Mouse (Mus musculus) CH12.LX (cell line): ENCODE results near the gene Arhgap25. TPM values are rescaled to one million over a fixed set of nuclear protein-coding genes. Genes with fewer than 3 reads are reported as not detected.

ENCODE experiments used
- DNase-seq: peaks from one replicate; pipeline ENCODE4 v3.0.0-alpha.2; 2013; ENCODE audit errors: extremely low read depth
- H3K27ac ChIP-seq: 2 replicates; pipeline ENCODE4 v1.5.1; 2012; ENCODE audit warnings: low read depth, mild to moderate bottlenecking, control low read depth, moderate library complexity; ENCODE audit not compliant: insufficient read depth
- H3K27me3 ChIP-seq: replicated peaks from 2 replicates; pipeline ENCODE3; 2012; ENCODE audit warnings: inconsistent platforms
- H3K36me3 ChIP-seq, 2 experiments: replicated peaks in 1 of 2; 2 replicates each; pipeline versions ENCODE3 to v1.6.1; 2012; ENCODE audit warnings: inconsistent platforms in 1 of 2, low read length in 1 of 2, mild to moderate bottlenecking in 1 of 2, mixed read lengths in 1 of 2, moderate library complexity in 1 of 2; ENCODE audit not compliant: control insufficient read depth in 1 of 2, insufficient read depth in 1 of 2
- H3K4me1 ChIP-seq, 2 experiments: 2 replicates each; pipeline ENCODE4 v1.6.1; 2012; ENCODE audit warnings: inconsistent platforms in 1 of 2, moderate library complexity in 1 of 2; ENCODE audit not compliant: insufficient read depth in 2 of 2, control insufficient read depth in 1 of 2
- H3K4me2 ChIP-seq: 2 replicates; pipeline ENCODE4 v1.6.1; 2012; ENCODE audit warnings: low read depth, mild to moderate bottlenecking, control low read depth; ENCODE audit not compliant: poor library complexity, insufficient read depth, severe bottlenecking
- H3K4me3 ChIP-seq, 3 experiments: fragments of 150-350 bp in 1 of 3; sonication (generic) in 1 of 3; replicated peaks in 1 of 3; 2 replicates each; pipeline versions ENCODE3 to v1.5.1; 2011 to 2012; ENCODE audit warnings: low read depth in 2 of 3, low read length in 2 of 3, mild to moderate bottlenecking in 2 of 3, moderate library complexity in 2 of 3, control low read depth in 1 of 3, improper control_type of control experiment in 1 of 3, inconsistent platforms in 1 of 3, mixed read lengths in 1 of 3; ENCODE audit not compliant: poor library complexity in 1 of 3
- H3K79me2 ChIP-seq: replicated peaks from 2 replicates; pipeline ENCODE4 v1.6.1; 2012; ENCODE audit warnings: mild to moderate bottlenecking, moderate library complexity; ENCODE audit not compliant: control insufficient read depth, poor library complexity, insufficient read depth, severe bottlenecking; ENCODE audit errors: extremely low read depth
- H3K9ac ChIP-seq: 2 replicates; pipeline ENCODE4 v1.6.1; 2012; ENCODE audit warnings: low read depth, mild to moderate bottlenecking, control low read depth, moderate library complexity; ENCODE audit not compliant: insufficient read depth
- H3K9me3 ChIP-seq: replicated peaks from 2 replicates; pipeline ENCODE3; 2012; ENCODE audit warnings: low read length, inconsistent platforms, mixed read lengths
- BHLHE40 ChIP-seq: IDR thresholded peaks from 2 replicates; pipeline ENCODE4 v1.6.1; 2011; ENCODE audit warnings: mild to moderate bottlenecking, low read depth, low read length, improper control_type of control experiment
- CHD1 ChIP-seq: IDR thresholded peaks from 2 replicates; pipeline ENCODE4 v1.6.1; 2012; ENCODE audit warnings: low read depth, low read length, improper control_type of control experiment, inconsistent platforms
- CHD2 ChIP-seq: IDR thresholded peaks from 2 replicates; pipeline ENCODE4 v1.6.1; 2011; ENCODE audit warnings: low read length, improper control_type of control experiment
- EP300 ChIP-seq: IDR thresholded peaks from 2 replicates; pipeline ENCODE4 v1.6.1; 2011; ENCODE audit warnings: low read length, improper control_type of control experiment
- ETS1 ChIP-seq: conservative IDR thresholded peaks from 2 replicates; pipeline ENCODE4 v1.6.1; 2012; ENCODE audit warnings: low read depth, mild to moderate bottlenecking, inconsistent platforms, low read length, improper control_type of control experiment, moderate library complexity
- HCFC1 ChIP-seq: IDR thresholded peaks from 2 replicates; pipeline ENCODE4 v1.6.1; 2012; ENCODE audit warnings: low read depth, mild to moderate bottlenecking, inconsistent platforms, low read length, improper control_type of control experiment
- JUN ChIP-seq: IDR thresholded peaks from 2 replicates; pipeline ENCODE4 v1.6.1; 2011; ENCODE audit warnings: low read depth, mild to moderate bottlenecking, low read length, improper control_type of control experiment, moderate library complexity; ENCODE audit not compliant: insufficient read depth
- JUND ChIP-seq: conservative IDR thresholded peaks from 2 replicates; pipeline ENCODE4 v1.6.1; 2011; ENCODE audit warnings: low read depth, low read length, improper control_type of control experiment
- KAT2A ChIP-seq: IDR thresholded peaks from 2 replicates; pipeline ENCODE4 v1.6.1; 2012; ENCODE audit warnings: low read length, improper control_type of control experiment, inconsistent platforms; ENCODE audit not compliant: insufficient replicate concordance
- MAX ChIP-seq: IDR thresholded peaks from 2 replicates; pipeline ENCODE4 v1.6.1; 2011; ENCODE audit warnings: low read length, improper control_type of control experiment
- MAZ ChIP-seq: IDR thresholded peaks from 2 replicates; pipeline ENCODE4 v1.6.1; 2012; ENCODE audit warnings: low read depth, mild to moderate bottlenecking, inconsistent platforms, low read length, improper control_type of control experiment, moderate library complexity
- MEF2A ChIP-seq: IDR thresholded peaks from 2 replicates; pipeline ENCODE4 v1.6.1; 2014; ENCODE audit warnings: low read depth, mild to moderate bottlenecking, inconsistent platforms, low read length, improper control_type of control experiment, borderline replicate concordance
- MXI1 ChIP-seq: IDR thresholded peaks from 2 replicates; pipeline ENCODE4 v1.6.1; 2011; ENCODE audit warnings: mild to moderate bottlenecking, low read depth, low read length, improper control_type of control experiment
- MYC ChIP-seq: IDR thresholded peaks from 2 replicates; pipeline ENCODE4 v1.6.1; 2011; ENCODE audit warnings: low read depth, mild to moderate bottlenecking, improper control_type of control experiment, low read length
- NELFE ChIP-seq: IDR thresholded peaks from 2 replicates; pipeline ENCODE4 v1.6.1; 2011; ENCODE audit warnings: low read depth, low read length, improper control_type of control experiment
- NRF1 ChIP-seq: IDR thresholded peaks from 2 replicates; pipeline ENCODE4 v1.6.1; 2014; ENCODE audit warnings: low read depth, mild to moderate bottlenecking, inconsistent platforms, low read length, improper control_type of control experiment, moderate library complexity
- PAX5 ChIP-seq: IDR thresholded peaks from 2 replicates; pipeline ENCODE4 v1.6.1; 2012; ENCODE audit warnings: low read length, inconsistent platforms, mixed read lengths
- POLR2A ChIP-seq: IDR thresholded peaks from 2 replicates; pipeline ENCODE4 v1.6.1; 2011; ENCODE audit warnings: low read depth, mild to moderate bottlenecking, improper control_type of control experiment, low read length
- RAD21 ChIP-seq: IDR thresholded peaks from 2 replicates; pipeline ENCODE4 v1.6.1; 2011; ENCODE audit warnings: low read depth, mild to moderate bottlenecking, low read length, improper control_type of control experiment, moderate library complexity
- RCOR1 ChIP-seq: conservative IDR thresholded peaks from 2 replicates; pipeline ENCODE4 v1.6.1; 2012; ENCODE audit warnings: low read depth, mild to moderate bottlenecking, inconsistent platforms, low read length, improper control_type of control experiment
- SIN3A ChIP-seq: IDR thresholded peaks from 2 replicates; pipeline ENCODE4 v1.6.1; 2012; ENCODE audit warnings: low read length, improper control_type of control experiment, inconsistent platforms
- SMC3 ChIP-seq: IDR thresholded peaks from 2 replicates; pipeline ENCODE4 v1.6.1; 2011; ENCODE audit warnings: low read depth, low read length, improper control_type of control experiment
- TBP ChIP-seq: conservative IDR thresholded peaks from 2 replicates; pipeline ENCODE4 v1.6.1; 2011; ENCODE audit warnings: low read depth, low read length, improper control_type of control experiment
- TCF12 ChIP-seq: IDR thresholded peaks from 2 replicates; pipeline ENCODE4 v1.6.1; 2014; ENCODE audit warnings: low read depth, mild to moderate bottlenecking, inconsistent platforms, low read length, improper control_type of control experiment
- USF1 ChIP-seq: IDR thresholded peaks from 2 replicates; pipeline ENCODE4 v1.6.1; 2014; ENCODE audit warnings: low read depth, mild to moderate bottlenecking, inconsistent platforms, low read length, improper control_type of control experiment
- USF2 ChIP-seq: conservative IDR thresholded peaks from 2 replicates; pipeline ENCODE4 v1.6.1; 2011; ENCODE audit warnings: low read depth, low read length, improper control_type of control experiment
- ZKSCAN1 ChIP-seq: IDR thresholded peaks from 2 replicates; pipeline ENCODE4 v1.6.1; 2012; ENCODE audit warnings: low read depth, inconsistent platforms, low read length, improper control_type of control experiment, borderline replicate concordance
- ZMIZ1 ChIP-seq: IDR thresholded peaks from 2 replicates; pipeline ENCODE4 v1.6.1; 2012; ENCODE audit warnings: low read depth, mild to moderate bottlenecking, inconsistent platforms, low read length, improper control_type of control experiment
- ZNF384 ChIP-seq: IDR thresholded peaks from 2 replicates; pipeline ENCODE4 v1.6.1; 2012; ENCODE audit warnings: low read depth, low read length, improper control_type of control experiment, inconsistent platforms
- dilution Hi-C: fragments of 300-500 bp; cut with MboI; formaldehyde crosslinking; loops from 2 replicates; pipeline ENCODE4 v1.14.3; 2020; ENCODE audit warnings: low sequenced_read_pairs; ENCODE audit not compliant: extremely low pct_unique_long_range_greater_than_20kb, extremely low pct_ligation_motif_present
- in situ Hi-C: fragments of 300-500 bp; cut with MboI; formaldehyde crosslinking; loops from 3 replicates; pipeline ENCODE4 v1.14.3; 2019; ENCODE audit warnings: low sequenced_read_pairs, low pct_ligation_motif_present, low pct_unique_long_range_greater_than_20kb, mixed read lengths
- polyA plus RNA-seq: library from polyadenylated mRNA; unstranded; fragments of >175 nt; gene quantifications from 2 replicates; pipeline ENCODE4 v1.2.1, GENCODE M21; 2012; ENCODE audit warnings: low read depth; ENCODE audit not compliant: insufficient read length
- total RNA-seq, 2 experiments: library from RNA; depleted of rRNA; stranded (reverse); fragments of 300-350 nt in 1 of 2; fragments of >200 nt in 1 of 2; gene quantifications; 2 replicates each; pipeline ENCODE4 v1.2.3; 2012 to 2014

Gene Arhgap25
- total and polyA plus RNA-seq, 3 experiments: 11.7 to 16.5 (median 12.5) TPM

DNA sequence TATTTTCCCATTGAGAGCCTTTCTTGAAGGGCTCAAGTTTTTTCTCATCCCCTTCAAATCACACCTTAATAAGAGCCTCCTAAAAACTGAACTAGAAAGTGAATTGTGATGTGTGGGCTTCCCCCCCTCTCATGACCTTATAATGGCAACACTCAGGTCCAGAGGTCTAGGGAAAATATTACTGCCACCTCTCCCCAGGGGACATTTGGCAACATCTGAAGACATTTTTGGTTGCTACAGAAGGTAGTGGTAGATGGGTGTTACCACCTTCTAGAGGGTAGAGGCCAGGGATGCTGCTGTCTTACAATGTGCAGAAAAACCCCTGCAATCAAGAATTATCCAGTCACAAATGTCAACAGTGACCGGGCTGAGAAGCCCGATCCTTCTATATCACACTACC, 2.7 kb downstream of the Arhgap25 start:
- Histone ChIP-seq H3K4me1 (peaks cover 9 to 64% of the 10 kb centered on the region in 2 experiments), H3K9ac (peak overlapping the region; percentile 59; the same call in 1 of the 2 replicates), H3K27ac (no peak overlapping the region), H3K27me3 (no peaks in the 10 kb centered on the region), H3K36me3 (peaks cover 4 to 36% of the 10 kb centered on the region in 2 experiments), H3K79me2 (peaks cover 18% of the 10 kb centered on the region), H3K4me3 (peak overlapping the region; percentile 25 to 97 (median 69)), H3K9me3 (no peaks in the 10 kb centered on the region), H3K4me2 (peak overlapping the region; percentile 99)
- dilution Hi-C loops (no loop called here), in situ Hi-C loops (no loop called here)
- DNase-seq: no peak
- peak; percentile 53 for TF ChIP-seq EP300
- peak; percentile 57; the same call in 1 of the 2 replicates for TF ChIP-seq MEF2A
- TF ChIP-seq BHLHE40: peak; percentile 27; the same call in 1 of the 2 replicates
- 0 out of 2 replicates have a peak, but pooled peaks have one; percentile 19 for TF ChIP-seq MYC
- TF ChIP-seq RCOR1: 0 out of 2 replicates have a peak, but pooled peaks have one; percentile 20
- TF ChIP-seq SMC3: no peak
- TF ChIP-seq JUND: peak; percentile 44; the same call in 1 of the 2 replicates
- no peak for TF ChIP-seq CHD1
- TF ChIP-seq MXI1: no peak
- peak; percentile 76 for TF ChIP-seq ETS1
- TF ChIP-seq KAT2A: 0 out of 2 replicates have a peak, but pooled peaks have one; percentile 30
- no peak for TF ChIP-seq CHD2
- TF ChIP-seq SIN3A: peak; percentile 54; the same call in 1 of the 2 replicates
- TF ChIP-seq TCF12: 0 out of 2 replicates have a peak, but pooled peaks have one; percentile 21
- TF ChIP-seq JUN: peak; percentile 56; the same call in 1 of the 2 replicates
- peak; percentile 61; the same call in 1 of the 2 replicates for TF ChIP-seq MAZ

DNA sequence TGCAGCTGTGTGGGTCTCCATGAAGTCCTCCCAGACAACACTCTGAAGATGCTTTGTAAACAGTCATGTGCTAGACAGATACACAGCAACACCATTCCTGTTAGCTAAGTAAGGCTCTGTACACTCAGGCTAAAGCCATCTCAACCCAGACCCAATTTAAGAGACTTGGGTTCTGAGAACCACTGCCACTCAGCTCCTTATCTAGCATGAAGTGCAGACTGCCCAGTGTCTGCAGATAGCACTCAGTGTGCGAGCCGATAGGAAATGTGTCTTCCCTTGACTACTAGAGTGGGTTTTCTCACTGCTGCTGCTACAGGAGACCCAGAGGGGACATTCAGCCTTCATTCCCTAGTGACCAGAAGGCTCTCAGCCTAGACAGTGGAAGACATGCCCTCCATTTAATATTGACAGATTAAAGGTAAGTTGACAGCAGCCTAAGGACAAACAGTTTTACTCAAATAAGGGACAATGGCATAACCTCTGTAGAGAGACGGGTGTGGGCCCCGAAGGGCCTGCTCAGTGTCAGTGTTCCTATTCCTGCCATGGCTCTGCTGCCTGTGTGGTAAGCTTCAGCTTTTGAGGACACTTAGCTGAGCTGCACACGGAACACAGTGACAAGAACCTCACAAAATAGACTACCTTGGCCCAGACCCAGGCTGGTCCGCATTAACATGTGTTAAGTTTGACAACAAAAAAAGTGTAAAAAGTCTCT, 5.1 kb downstream of the Arhgap25 start:
- peaks cover 3 to 63% of the 10 kb centered on the region in 2 experiments for H3K4me1 ChIP-seq
- H3K27ac ChIP-seq: no peak overlapping the region

More for the DNA sequence above, 5.1 kb downstream of the Arhgap25 start:
- Histone ChIP-seq H3K4me3 (no peak overlapping the region), H3K36me3 (peaks cover 4 to 59% of the 10 kb centered on the region in 2 experiments), H3K4me2 (no peak overlapping the region), H3K27me3 (no peaks in the 10 kb centered on the region), H3K9ac (no peak overlapping the region), H3K79me2 (peaks cover 18% of the 10 kb centered on the region), H3K9me3 (no peaks in the 10 kb centered on the region)
- TF ChIP-seq NELFE (no peak), HCFC1 (no peak), MEF2A (no peak), PAX5 (no peak), USF2 (no peak), RAD21 (no peak), KAT2A (no peak), CHD1 (no peak), ZNF384 (no peak), SIN3A (no peak), NRF1 (no peak), POLR2A (no peak), MAX (no peak), TBP (no peak), USF1 (no peak), EP300 (no peak), ZMIZ1 (no peak), ZKSCAN1 (no peak), JUND (no peak)
- dilution Hi-C loops: no loop called here
- DNase-seq: no peak
- in situ Hi-C loops: no loop called here
